8 mouse cellular contexts compared by ENCODE assay signal in genomic region chr1:178369272-178369651, GRCm38 (mm10). TPM values are rescaled to one million over a fixed set of nuclear protein-coding genes. Genes with fewer than 3 reads are reported as not detected.
DNase-seq lines count a peak whose midpoint lies in the region; ATAC-seq and TF ChIP-seq lines count a peak whose summit lies in the region.

No protein-coding gene starts in this region.

- peak; percentile 89 for ATAC-seq in kidney, embryonic 14.5 days (ENCODE audit: low FRiP score, low TSS enrichment)
- peak; percentile 86 for ATAC-seq in lung, embryonic 14.5 days (ENCODE audit: insufficient read depth)
- ATAC-seq in neural tube, embryonic 14.5 days (ENCODE audit: low read depth): peak; percentile 83

- peak overlapping the region; percentile 62 for H3K4me3 ChIP-seq in heart, adult 2 months
- peak overlapping the region; percentile 35 for H3K4me3 ChIP-seq in kidney, embryonic 14.5 days (ENCODE audit: low read length)
- H3K4me3 ChIP-seq in lung, embryonic 14.5 days (ENCODE audit: low read depth, low read length): peak overlapping the region; percentile 48
- peak overlapping the region; percentile 45 for H3K4me3 ChIP-seq in neural tube, embryonic 14.5 days (ENCODE audit: low read depth, low read length)

- H3K79me2 ChIP-seq in heart, adult 2 months (replicated peaks; ENCODE audit: control insufficient read depth, insufficient read depth, low read length): no peaks in the 10 kb centered on the region

- DNase-seq in 416B (ENCODE audit: low read depth): peak; percentile 82
- peak; percentile 85 for DNase-seq in MN1 (ENCODE audit: low spot score)
- peak; percentile 59 for DNase-seq in embryo, embryonic 9.5 days (ENCODE audit: extremely low spot score)
- DNase-seq in heart, adult 2 months: peak in 1 of 2 experiments; percentile 53
- peak; percentile 64 for DNase-seq in lung, embryonic 14.5 days
- DNase-seq in urinary bladder, adult 2 months (ENCODE audit: low spot score): peak; percentile 28

- TF ChIP-seq POLR2A in heart, adult 2 months (IDR thresholded peaks at IDR 0.05; ENCODE audit: insufficient read depth, low read depth, low read length): no peak

- H3K9ac ChIP-seq in heart, adult 2 months (ENCODE audit: low read depth, low read length): peak overlapping the region; percentile 67
- H3K9ac ChIP-seq in kidney, embryonic 14.5 days (ENCODE audit: low read depth, low read length): peak overlapping the region; percentile 63
- peak overlapping the region; percentile 54 for H3K9ac ChIP-seq in lung, embryonic 14.5 days
- peak overlapping the region; percentile 58 for H3K9ac ChIP-seq in neural tube, embryonic 14.5 days (replicated peaks; ENCODE audit: low read depth, low read length)

- peaks cover 5% of the 10 kb centered on the region for H3K36me3 ChIP-seq in heart, adult 2 months (ENCODE audit: control insufficient read depth, insufficient read depth, low read length)
- H3K36me3 ChIP-seq in kidney, embryonic 14.5 days (ENCODE audit: control insufficient read depth, insufficient read depth, low read length): no peaks in the 10 kb centered on the region
- no peaks in the 10 kb centered on the region for H3K36me3 ChIP-seq in lung, embryonic 14.5 days (ENCODE audit: insufficient read depth)
- no peaks in the 10 kb centered on the region for H3K36me3 ChIP-seq in neural tube, embryonic 14.5 days (ENCODE audit: control insufficient read depth, insufficient read depth, low read length)

- TF ChIP-seq CTCF in heart, adult 2 months (IDR thresholded peaks at IDR 0.05): no peak
- TF ChIP-seq CTCF in lung, embryonic 14.5 days (IDR thresholded peaks at IDR 0.05; ENCODE audit: low read depth): no peak

- H3K27me3 ChIP-seq in heart, adult 2 months (ENCODE audit: control insufficient read depth, insufficient read depth, low read length): no peaks in the 10 kb centered on the region
- no peaks in the 10 kb centered on the region for H3K27me3 ChIP-seq in kidney, embryonic 14.5 days (ENCODE audit: control insufficient read depth, insufficient read depth, low read length)
- H3K27me3 ChIP-seq in lung, embryonic 14.5 days (ENCODE audit: insufficient read depth, low read length): no peaks in the 10 kb centered on the region
- no peaks in the 10 kb centered on the region for H3K27me3 ChIP-seq in neural tube, embryonic 14.5 days (ENCODE audit: control insufficient read depth, insufficient read depth, low read length)

- WGBS in heart, adult 2 months: under 1% methylated on average over 11 of the region's 11 CpGs
- WGBS in kidney, embryonic 14.5 days: 1% methylated on average over 11 of the region's 11 CpGs
- 1% methylated on average over 11 of the region's 11 CpGs for WGBS in lung, embryonic 14.5 days
- 2% methylated on average over 11 of the region's 11 CpGs for whole genome bisulfite sequencing in neural tube, embryonic 14.5 days

- TF ChIP-seq EP300 in heart, adult 2 months (IDR thresholded peaks at IDR 0.05; ENCODE audit: insufficient read depth, low read depth, low read length): 0 out of 2 replicates have a peak, but pooled peaks have one; percentile 42

- no peaks in the 10 kb centered on the region for H3K9me3 ChIP-seq in kidney, embryonic 14.5 days (ENCODE audit: control insufficient read depth, low read length)
- H3K9me3 ChIP-seq in lung, embryonic 14.5 days (ENCODE audit: low read depth, low read length): no peaks in the 10 kb centered on the region
- no peaks in the 10 kb centered on the region for H3K9me3 ChIP-seq in neural tube, embryonic 14.5 days (ENCODE audit: control insufficient read depth, low read length)

- H3K4me2 ChIP-seq in kidney, embryonic 14.5 days (replicated peaks; ENCODE audit: low read depth, low read length): peak overlapping the region; percentile 59
- H3K4me2 ChIP-seq in lung, embryonic 14.5 days: peak overlapping the region; percentile 88
- peak overlapping the region; percentile 89 for H3K4me2 ChIP-seq in neural tube, embryonic 14.5 days (ENCODE audit: low read depth, low read length)

- intact Hi-C loops in heart, adult 2 months (cut with DNase I): loop anchor here (1.0 to 2.0 kb wide), 3 partner anchors 32 to 51 kb away; partner anchors contain the start of gene Hnrnpu

- peaks cover 5% of the 10 kb centered on the region for H3K4me1 ChIP-seq in heart, adult 2 months (ENCODE audit: control insufficient read depth, insufficient read depth, low read length)
- peaks cover 10% of the 10 kb centered on the region; the same call in 1 of the 2 replicates for H3K4me1 ChIP-seq in kidney, embryonic 14.5 days (ENCODE audit: control insufficient read depth, insufficient read depth, low read length)
- H3K4me1 ChIP-seq in lung, embryonic 14.5 days (ENCODE audit: insufficient read depth): 0 out of 2 replicates have a peak, but pooled peaks cover 2% of the 10 kb centered on the region
- 0 out of 2 replicates have a peak, but pooled peaks cover 3% of the 10 kb centered on the region for H3K4me1 ChIP-seq in neural tube, embryonic 14.5 days (ENCODE audit: control insufficient read depth, insufficient read depth, low read length)

- H3K27ac ChIP-seq in heart, adult 2 months: peak overlapping the region; percentile 90
- peak overlapping the region; percentile 45; the same call in 1 of the 2 replicates for H3K27ac ChIP-seq in kidney, embryonic 14.5 days (ENCODE audit: low read depth, low read length)
- H3K27ac ChIP-seq in lung, embryonic 14.5 days (ENCODE audit: low read depth): peak overlapping the region; percentile 79
- peak overlapping the region; percentile 81 for H3K27ac ChIP-seq in neural tube, embryonic 14.5 days (ENCODE audit: low read depth, low read length)

RNA-seq across cellular contexts. Expression of gene Hnrnpu, which starts 31.7 kb away (rescaled TPM):
- total RNA-seq in heart, adult 2 months (2021): 100 to 1,000 TPM; 167 to 176 TPM
- 27.3 and 52.4 TPM in 2 replicates for polyA plus RNA-seq in heart, adult 2 months (2012; rRNA removed)
- polyA plus RNA-seq in kidney, embryonic 14.5 days (2014; fragmentation: Nextera tagmentation; extraction: Ambion mirVana): 432 and 617 TPM in 2 replicates
- polyA plus RNA-seq in lung, embryonic 14.5 days (2014; fragmentation: Nextera tagmentation; extraction: Ambion mirVana): 593 and 647 TPM in 2 replicates
- polyA plus RNA-seq in neural tube, embryonic 14.5 days (2014; fragmentation: Nextera tagmentation; extraction: Ambion mirVana): 267 and 325 TPM in 2 replicates
- polyA plus RNA-seq in urinary bladder, adult 2 months (2012; rRNA removed): 207 and 224 TPM in 2 replicates

RNA-seq across cellular contexts. Expression of gene Efcab2, which starts 36.6 kb away (rescaled TPM):
- 100 to 1,000 TPM in 1 of 2 experiments, 10 to 100 TPM in 1; 94.1 to 112 TPM for total RNA-seq in heart, adult 2 months (2021)
- polyA plus RNA-seq in heart, adult 2 months (2012; rRNA removed): 11.4 and 32.0 TPM in 2 replicates
- polyA plus RNA-seq in kidney, embryonic 14.5 days (2014; fragmentation: Nextera tagmentation; extraction: Ambion mirVana): 6.0 and 8.0 TPM in 2 replicates
- 3.3 and 6.2 TPM in 2 replicates for polyA plus RNA-seq in lung, embryonic 14.5 days (2014; fragmentation: Nextera tagmentation; extraction: Ambion mirVana)
- polyA plus RNA-seq in neural tube, embryonic 14.5 days (2014; fragmentation: Nextera tagmentation; extraction: Ambion mirVana): 7.4 and 10.6 TPM in 2 replicates
- 1.6 and 2.3 TPM in 2 replicates for polyA plus RNA-seq in urinary bladder, adult 2 months (2012; rRNA removed)

RNA-seq across cellular contexts. Expression of gene Cox20, which starts 50.3 kb away (rescaled TPM):
- total RNA-seq in heart, adult 2 months (2021): 100 to 1,000 TPM; 102 to 105 TPM
- polyA plus RNA-seq in heart, adult 2 months (2012; rRNA removed): 54.7 and 107 TPM in 2 replicates
- polyA plus RNA-seq in kidney, embryonic 14.5 days (2014; fragmentation: Nextera tagmentation; extraction: Ambion mirVana): 121 and 168 TPM in 2 replicates
- 124 and 135 TPM in 2 replicates for polyA plus RNA-seq in lung, embryonic 14.5 days (2014; fragmentation: Nextera tagmentation; extraction: Ambion mirVana)
- 105 and 107 TPM in 2 replicates for polyA plus RNA-seq in neural tube, embryonic 14.5 days (2014; fragmentation: Nextera tagmentation; extraction: Ambion mirVana)
- 77.2 and 84.8 TPM in 2 replicates for polyA plus RNA-seq in urinary bladder, adult 2 months (2012; rRNA removed)
